Mouse (Mus musculus) forebrain, embryonic 11.5 days (tissue): ENCODE measurements around the gene Efr3b. TPM values are rescaled to one million over a fixed set of nuclear protein-coding genes. Genes with fewer than 3 reads are reported as not detected.
A peak's percentile ranks its signal among the peaks of the same experiment; 100 is the strongest.
"Not testable (repeated sequence)": the region's sequence is repeated elsewhere in the genome, so short reads cannot be mapped to it uniquely, and the experiment has no call there.

Source experiments
- ATAC-seq: fragments of 200-750 bp; cut with Nextera tagmentation; replicated peaks from 2 replicates; pipeline ENCODE4 v1.8.0; 2017; ENCODE audit warnings: moderate TSS enrichment; ENCODE audit not compliant: low FRiP score
- DNase-seq: peaks from one replicate; pipeline ENCODE4 v3.0.0-alpha.2; 2017; ENCODE audit warnings: low spot score
- H3K27ac ChIP-seq: fragments of 300-500 bp; sonication (generic); 2 replicates; pipeline ENCODE4 v1.5.1; 2014; ENCODE audit warnings: low read depth, low read length
- H3K27me3 ChIP-seq: fragments of 300-500 bp; sonication (generic); 2 replicates; pipeline ENCODE4 v1.6.1; 2014; ENCODE audit warnings: mild to moderate bottlenecking, low read length, mixed read lengths; ENCODE audit not compliant: control insufficient read depth, insufficient read depth
- H3K36me3 ChIP-seq: fragments of 300-500 bp; sonication (generic); 2 replicates; pipeline ENCODE4 v1.6.1; 2014; ENCODE audit warnings: mild to moderate bottlenecking, low read length, moderate library complexity, mixed read lengths; ENCODE audit not compliant: control insufficient read depth, insufficient read depth
- H3K4me1 ChIP-seq: fragments of 300-500 bp; sonication (generic); replicated peaks from 2 replicates; pipeline ENCODE4 v1.6.1; 2014; ENCODE audit warnings: low read length, mixed read lengths; ENCODE audit not compliant: control insufficient read depth, insufficient read depth
- H3K4me2 ChIP-seq: fragments of 300-500 bp; sonication (generic); 2 replicates; pipeline ENCODE4 v1.6.1; 2014; ENCODE audit warnings: low read depth, mild to moderate bottlenecking, low read length, moderate library complexity, mixed read lengths; ENCODE audit not compliant: severe bottlenecking
- H3K4me3 ChIP-seq: fragments of 300-500 bp; sonication (generic); 2 replicates; pipeline ENCODE4 v1.5.1; 2014; ENCODE audit warnings: low read depth, low read length
- H3K9ac ChIP-seq: fragments of 300-500 bp; sonication (generic); 2 replicates; pipeline ENCODE4 v1.6.1; 2014; ENCODE audit warnings: low read length
- H3K9me3 ChIP-seq: fragments of 300-500 bp; sonication (generic); 2 replicates; pipeline ENCODE4 v1.6.1; 2016; ENCODE audit warnings: low read length, mixed read lengths; ENCODE audit not compliant: control insufficient read depth
- WGBS: fragments of 180-500 bp; shearing (Covaris S2); extraction: QIAGEN DNeasy Blood & Tissue Kit; methylation state at CpG from one replicate; pipeline ENCODE4 v1.1.7; 2014; 5-methylcytosine and 5-hydroxymethylcytosine counted together
- polyA plus RNA-seq: library from polyadenylated mRNA; unstranded; fragments of >200 nt; fragmentation: Nextera tagmentation; extraction: Ambion mirVana; gene quantifications from 2 replicates; pipeline ENCODE4 v1.2.1, GENCODE M21; 2014

Gene Efr3b
- polyA plus RNA-seq, 1 experiment from 2014 or later: 14.4 TPM

DNA sequence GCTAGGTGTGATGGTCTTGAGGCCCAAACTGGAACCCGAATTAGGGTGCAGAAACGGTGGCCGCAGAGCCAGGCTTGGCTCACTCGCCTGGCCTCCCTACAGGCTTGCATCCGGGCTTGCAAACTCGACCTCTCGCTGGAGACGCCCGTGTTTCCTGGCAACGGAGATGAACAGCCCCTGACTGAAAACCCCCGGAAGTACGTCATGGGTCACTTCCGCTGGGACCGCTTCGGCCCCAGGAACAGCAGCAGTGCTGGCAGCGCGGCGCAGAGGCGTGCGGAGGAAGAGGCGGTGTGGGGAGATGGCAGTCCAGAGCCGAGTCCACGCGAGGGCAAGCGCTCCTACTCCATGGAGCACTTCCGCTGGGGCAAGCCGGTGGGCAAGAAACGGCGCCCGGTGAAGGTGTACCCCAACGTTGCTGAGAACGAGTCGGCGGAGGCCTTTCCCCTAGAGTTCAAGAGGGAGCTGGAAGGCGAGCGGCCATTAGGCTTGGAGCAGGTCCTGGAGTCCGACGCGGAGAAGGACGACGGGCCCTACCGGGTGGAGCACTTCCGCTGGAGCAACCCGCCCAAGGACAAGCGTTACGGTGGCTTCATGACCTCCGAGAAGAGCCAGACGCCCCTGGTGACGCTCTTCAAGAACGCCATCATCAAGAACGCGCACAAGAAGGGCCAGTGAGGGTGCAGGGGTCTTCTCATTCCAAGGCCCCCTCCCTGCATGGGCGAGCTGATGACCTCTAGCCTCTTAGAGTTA, 78.7 kb downstream of the Efr3b start:
- no peaks in the 10 kb centered on the region for H3K9me3 ChIP-seq
- DNase-seq (peak; percentile 93), ATAC-seq (peak; percentile 97)
- H3K4me3 ChIP-seq: peak overlapping the region; percentile 63
- H3K27ac ChIP-seq: peak overlapping the region; percentile 83
- no peaks in the 10 kb centered on the region for H3K36me3 ChIP-seq
- peak overlapping the region; percentile 86 for H3K9ac ChIP-seq
- H3K27me3 ChIP-seq: peaks cover 6% of the 10 kb centered on the region; the same call in 1 of the 2 replicates
- peak overlapping the region; percentile 83 for H3K4me2 ChIP-seq
- peaks cover 7% of the 10 kb centered on the region for H3K4me1 ChIP-seq
- WGBS: 3% methylated on average over 53 of the region's 53 CpGs

DNA sequence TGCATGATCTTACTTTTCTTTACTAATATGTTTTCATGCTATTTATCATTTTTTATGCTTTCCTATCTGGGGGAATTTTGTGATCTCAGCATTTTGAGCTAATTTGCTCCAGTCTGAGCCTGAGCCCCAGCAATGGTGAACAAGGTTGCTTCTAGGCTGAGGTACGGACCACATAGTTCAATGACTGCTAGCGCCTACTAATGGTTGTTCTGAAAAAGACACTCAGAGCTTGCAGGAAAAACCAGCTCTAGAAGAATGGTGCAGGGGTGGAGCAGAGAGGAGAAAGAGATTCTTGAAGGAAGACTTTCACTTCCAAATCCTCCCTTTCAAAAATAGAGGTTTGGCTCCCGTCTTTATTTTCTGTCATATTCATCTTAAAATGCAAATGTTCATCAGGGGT, 82.4 kb downstream of the Efr3b start:
- DNase-seq (no peak), ATAC-seq (no peak)
- H3K4me1 ChIP-seq: peaks cover 7% of the 10 kb centered on the region
- H3K9me3 ChIP-seq: no peaks in the 10 kb centered on the region
- H3K9ac ChIP-seq: no peak overlapping the region
- H3K4me3 ChIP-seq: no peak overlapping the region
- H3K36me3 ChIP-seq: no peaks in the 10 kb centered on the region
- H3K27me3 ChIP-seq: peaks cover 12% of the 10 kb centered on the region; the same call in 1 of the 2 replicates
- no peak overlapping the region for H3K27ac ChIP-seq
- H3K4me2 ChIP-seq: no peak overlapping the region
- WGBS: 19% methylated on average over 3 of the region's 3 CpGs

DNA sequence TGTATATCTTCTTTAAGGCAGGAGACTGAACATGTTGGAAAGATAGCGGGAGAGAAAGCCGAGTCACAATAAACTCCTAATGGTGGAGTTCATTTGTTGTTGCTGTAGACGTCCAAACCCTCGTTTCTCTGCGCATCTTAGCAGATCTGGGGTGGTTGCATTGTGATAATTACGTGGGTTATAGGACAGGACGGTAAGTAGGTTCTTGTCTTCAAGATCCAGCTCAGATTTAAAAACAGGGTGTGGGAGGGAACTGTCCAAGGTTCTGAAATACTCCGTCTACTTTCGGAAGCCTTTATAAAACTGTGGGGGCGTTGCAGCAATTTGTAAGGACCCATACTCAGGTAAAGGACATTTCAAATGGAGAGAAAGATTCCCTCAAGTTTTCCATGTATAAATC, 83.3 kb downstream of the Efr3b start:
- WGBS: 33% methylated on average over 10 of the region's 10 CpGs
- no peak for DNase-seq
- Histone ChIP-seq H3K9ac (no peak overlapping the region), H3K36me3 (no peaks in the 10 kb centered on the region), H3K27me3 (peaks cover 12% of the 10 kb centered on the region; the same call in 1 of the 2 replicates), H3K4me2 (no peak overlapping the region), H3K4me1 (peaks cover 4% of the 10 kb centered on the region), H3K4me3 (no peak overlapping the region), H3K27ac (no peak overlapping the region), H3K9me3 (no peaks in the 10 kb centered on the region)
- no peak for ATAC-seq

DNA sequence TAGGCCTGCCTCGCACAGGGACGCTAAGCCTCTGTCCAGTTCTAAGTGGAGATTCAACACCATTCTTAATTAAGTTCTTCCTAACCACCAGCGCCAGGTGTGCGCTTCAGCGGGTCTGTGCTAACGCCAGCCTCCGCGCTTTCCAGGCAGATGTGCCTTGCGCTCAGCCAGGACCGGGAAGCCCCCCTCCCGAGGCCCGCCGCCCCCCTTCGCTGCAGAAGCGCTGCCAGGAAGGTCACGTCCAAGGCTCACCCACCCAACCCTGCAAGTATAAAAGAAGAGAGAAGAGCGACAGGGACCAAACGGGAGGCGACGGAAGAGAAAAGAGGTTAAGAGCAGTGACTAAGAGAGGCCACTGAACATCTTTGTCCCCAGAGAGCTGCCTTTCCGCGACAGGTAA, 84.1 kb downstream of the Efr3b start, which contains the start of gene Pomc:
Gene Pomc, plus strand, starts transcription at position 301 of the 400 bp plus-strand sequence.
- no peaks in the 10 kb centered on the region for H3K9me3 ChIP-seq
- 21% methylated on average over 22 of the region's 22 CpGs for WGBS
- H3K36me3 ChIP-seq: no peaks in the 10 kb centered on the region
- DNase-seq: no peak
- peaks cover 12% of the 10 kb centered on the region; the same call in 1 of the 2 replicates for H3K27me3 ChIP-seq
- H3K9ac ChIP-seq: no peak within 1 kb of the TSS
- ATAC-seq: no peak
- H3K27ac ChIP-seq: no peak within 1 kb of the TSS
- H3K4me1 ChIP-seq: peaks cover 3% of the 10 kb centered on the region
- no peak within 1 kb of the TSS for H3K4me3 ChIP-seq
- H3K4me2 ChIP-seq: no peak within 1 kb of the TSS

DNA sequence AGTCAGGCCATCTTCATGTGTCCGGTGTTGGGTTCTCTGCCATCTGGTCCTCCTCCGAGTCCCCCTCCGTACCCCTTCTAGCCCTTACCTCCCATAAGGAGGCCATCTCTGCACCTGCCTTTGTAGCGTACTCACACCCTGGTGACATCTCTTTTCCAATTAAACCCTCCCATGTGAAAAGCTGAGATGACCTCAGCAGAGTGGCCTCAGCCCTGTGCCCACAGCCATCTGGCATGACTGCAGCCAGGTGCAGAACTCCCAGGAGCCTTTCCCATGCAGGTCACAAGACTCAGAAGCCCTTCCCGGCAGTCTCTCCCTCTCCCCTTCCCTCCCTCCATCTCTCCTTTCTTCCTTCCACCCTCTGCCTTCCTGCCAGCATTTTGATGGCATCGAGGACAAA, 91.2 kb downstream of the Efr3b start:
- 81% methylated on average over 6 of the region's 6 CpGs for WGBS
- DNase-seq: no peak
- H3K9me3 ChIP-seq: no peaks in the 10 kb centered on the region
- no peak for ATAC-seq
- no peak overlapping the region for H3K27ac ChIP-seq
- no peak overlapping the region for H3K4me2 ChIP-seq
- no peaks in the 10 kb centered on the region for H3K27me3 ChIP-seq
- no peaks in the 10 kb centered on the region for H3K36me3 ChIP-seq
- no peak overlapping the region for H3K4me3 ChIP-seq
- H3K4me1 ChIP-seq: no peaks in the 10 kb centered on the region
- no peak overlapping the region for H3K9ac ChIP-seq

DNA sequence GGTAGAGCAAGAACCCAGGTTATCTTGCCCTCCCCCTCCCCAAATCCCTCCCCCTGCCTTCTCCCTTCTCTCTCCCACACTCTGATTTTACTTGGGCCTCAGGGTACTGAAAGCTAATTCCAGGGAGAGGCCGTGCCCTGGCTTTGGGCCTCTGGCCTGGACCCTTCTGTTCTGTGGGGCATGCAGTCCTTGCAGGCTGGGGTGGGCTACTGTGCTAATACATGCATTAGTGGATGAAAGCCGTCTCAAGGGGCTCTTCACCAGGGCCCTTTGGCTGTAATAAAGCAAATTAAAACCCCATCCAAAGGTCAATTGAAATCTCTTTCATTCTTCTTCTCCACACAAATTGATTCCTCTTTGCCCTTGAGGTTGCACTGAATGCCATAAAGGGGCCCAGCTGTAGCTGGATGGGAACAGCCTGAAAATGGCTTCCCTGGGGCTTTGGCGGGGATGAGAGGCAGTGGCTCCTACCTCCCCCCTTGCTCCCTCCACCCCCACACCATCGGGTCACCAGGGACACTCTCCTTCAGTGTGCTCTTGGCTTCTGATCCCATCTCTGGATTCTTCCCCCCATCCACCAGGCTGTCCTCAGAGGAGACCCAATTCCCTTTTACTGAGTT, 94.2 kb downstream of the Efr3b start:
- Histone ChIP-seq H3K4me2 (no peak overlapping the region), H3K4me3 (no peak overlapping the region), H3K27ac (no peak overlapping the region), H3K4me1 (no peaks in the 10 kb centered on the region), H3K9ac (no peak overlapping the region), H3K9me3 (no peaks in the 10 kb centered on the region), H3K27me3 (no peaks in the 10 kb centered on the region), H3K36me3 (no peaks in the 10 kb centered on the region)
- DNase-seq: no peak
- no peak for ATAC-seq
- WGBS: 39% methylated on average over 4 of the region's 4 CpGs

DNA sequence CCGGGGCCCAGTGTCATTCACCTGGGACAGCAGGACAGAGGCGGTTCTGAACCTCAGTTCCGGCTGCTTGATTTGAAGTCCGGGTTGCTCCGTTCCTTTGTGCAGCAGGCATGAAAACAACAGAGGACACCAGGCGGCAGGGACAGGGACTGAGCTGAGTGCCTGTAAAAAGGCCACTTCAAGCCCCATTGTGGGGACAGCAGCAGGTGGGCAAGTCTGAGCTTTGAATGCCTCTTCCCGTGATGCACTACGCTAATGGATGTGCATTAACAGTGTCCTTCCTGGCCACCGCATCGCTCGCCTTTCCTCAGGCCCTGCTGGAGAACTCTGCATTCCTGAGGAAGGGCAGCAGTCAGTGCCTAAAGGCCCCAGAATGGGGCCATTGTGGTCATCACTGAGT, 96.7 kb downstream of the Efr3b start:
- Histone ChIP-seq H3K27ac (no peak overlapping the region), H3K9me3 (no peaks in the 10 kb centered on the region), H3K4me2 (no peak overlapping the region), H3K4me3 (no peak overlapping the region), H3K27me3 (no peaks in the 10 kb centered on the region), H3K9ac (no peak overlapping the region), H3K4me1 (no peaks in the 10 kb centered on the region), H3K36me3 (no peaks in the 10 kb centered on the region)
- WGBS: 7% methylated on average over 11 of the region's 11 CpGs
- ATAC-seq: 0 out of 2 replicates have a peak, but pooled peaks have one; percentile 51
- no peak for DNase-seq

DNA sequence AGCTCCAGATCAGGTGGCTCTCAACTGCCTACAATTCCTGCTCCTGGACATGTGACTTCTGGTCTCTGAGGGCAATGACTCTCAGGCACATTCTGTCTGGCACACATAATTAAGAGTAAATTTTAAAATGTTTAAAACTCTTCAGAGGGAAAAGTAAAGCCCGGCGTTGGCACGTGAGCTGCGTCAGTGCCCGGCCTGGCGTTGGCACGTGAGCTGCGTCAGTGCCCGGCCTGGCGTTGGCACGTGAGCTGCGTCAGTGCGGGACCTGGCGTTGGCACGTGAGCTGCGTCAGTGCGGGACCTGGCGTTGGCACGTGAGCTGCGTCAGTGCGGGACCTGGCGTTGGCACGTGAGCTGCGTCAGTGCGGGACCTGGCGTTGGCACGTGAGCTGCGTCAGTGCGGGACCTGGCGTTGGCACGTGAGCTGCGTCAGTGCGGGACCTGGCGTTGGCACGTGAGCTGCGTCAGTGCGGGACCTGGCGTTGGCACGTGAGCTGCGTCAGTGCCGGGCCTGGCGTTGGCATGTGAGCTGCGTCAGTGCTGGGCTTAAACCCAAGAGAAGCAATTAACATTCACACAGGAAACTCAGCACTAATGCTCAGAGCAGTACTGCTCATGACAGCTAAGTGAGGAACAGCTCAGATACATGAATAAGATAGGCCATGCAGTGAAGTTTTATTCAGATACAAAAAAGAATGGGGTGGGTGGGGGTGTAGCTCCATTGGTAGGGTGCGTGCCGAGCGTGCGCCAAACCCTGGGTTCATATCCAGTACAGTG, 108.4 kb downstream of the Efr3b start:
- not testable (repeated sequence) for H3K27ac ChIP-seq, H3K27me3 ChIP-seq, H3K9ac ChIP-seq, H3K9me3 ChIP-seq, H3K4me1 ChIP-seq, H3K4me2 ChIP-seq, ATAC-seq, DNase-seq, H3K4me3 ChIP-seq, H3K36me3 ChIP-seq
- WGBS: 90% methylated on average over 31 of the region's 47 CpGs
